Mouse (Mus musculus) E14TG2a.4 (cell line): ENCODE measurements around the gene Utp11.

Experiments
- CTCF ChIP-seq: conservative IDR thresholded peaks from 2 replicates; pipeline ENCODE4 v1.5.1; 2014; ENCODE audit warnings: low read length
- NANOG ChIP-seq: IDR thresholded peaks from 2 replicates; pipeline ENCODE4 v1.6.1; 2014; ENCODE audit warnings: borderline replicate concordance, low read length, mixed read lengths
- POU5F1 ChIP-seq: IDR thresholded peaks from 2 replicates; pipeline ENCODE4 v1.6.1; 2014; ENCODE audit warnings: low read length, borderline replicate concordance

DNA sequence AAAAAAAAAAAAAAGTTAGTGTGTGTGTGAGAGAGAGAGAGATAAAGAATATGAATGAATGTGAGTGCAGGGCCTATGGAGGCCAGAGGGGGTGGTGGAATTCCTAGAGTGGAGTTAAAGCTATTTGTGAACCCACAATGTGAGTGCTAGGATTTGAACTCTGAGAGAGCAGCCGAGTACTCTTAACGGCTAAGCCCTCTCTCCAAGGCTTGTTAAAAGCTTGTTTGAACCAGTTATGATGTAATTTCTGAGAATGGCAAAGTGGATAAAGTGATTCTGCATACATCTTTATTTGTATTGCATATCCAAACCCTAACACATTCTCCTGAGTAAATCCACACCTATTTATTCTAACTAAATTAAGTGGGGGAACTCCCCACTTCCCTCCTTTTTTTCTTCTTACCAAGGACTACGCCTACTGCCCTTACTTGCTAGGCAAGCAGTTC is 961 bp downstream of the Utp11 start:
- no peak for TF ChIP-seq CTCF
- TF ChIP-seq NANOG, result no peak
- TF ChIP-seq POU5F1, result no peak
